Mouse (Mus musculus): Measurements from ENCODE around the gene Anks1. TPM values are rescaled to one million over a fixed set of nuclear protein-coding genes. Genes with fewer than 3 reads are reported as not detected.

The Anks1 gene
- total and polyA plus RNA-seq, 2 experiments = 8.8 to 10.0 TPM

- Histone ChIP-seq H3K4me1 (ENCODE audit: control insufficient read depth, insufficient read depth, low read length) (no peaks in the 10 kb centered on the region), H3K36me3 (ENCODE audit: control insufficient read depth, insufficient read depth, low read length) (no peaks in the 10 kb centered on the region), H3K27ac (replicated peaks; ENCODE audit: insufficient read depth, low read depth, low read length) (no peak overlapping the region), H3K27me3 (ENCODE audit: control insufficient read depth, insufficient read depth, low read length) (peaks cover 5% of the 10 kb centered on the region; the same call in 1 of the 2 replicates), H3K9ac (ENCODE audit: low read depth, low read length) (no peak overlapping the region), H3K4me3 (ENCODE audit: insufficient read depth, low read depth, low read length) (no peak overlapping the region), H3K79me2 (ENCODE audit: control insufficient read depth, insufficient read depth, low read length) (no peaks in the 10 kb centered on the region)
- 24% methylated on average over 12 of the region's 12 CpGs for WGBS
- no peak for TF ChIP-seq POLR2A (IDR thresholded peaks at IDR 0.05; ENCODE audit: extremely low read depth, insufficient read depth, low read length)
- no peak for TF ChIP-seq CTCF (IDR thresholded peaks at IDR 0.05; ENCODE audit: low read depth, low read length)
- no peak for DNase-seq (ENCODE audit: extremely low read depth, low read depth, low spot score)
These were observed 160.3 kb downstream of the Anks1 start for GRCm38 (mm10) chr17:28069446-28069845.

GRCm38 (mm10) chr17:28070256-28070655, 161.2 kb downstream of the Anks1 start:
- H3K9ac ChIP-seq (ENCODE audit: low read depth, low read length) = no peak overlapping the region
- H3K27me3 ChIP-seq (ENCODE audit: control insufficient read depth, insufficient read depth, low read length) = peaks cover 5% of the 10 kb centered on the region; the same call in 1 of the 2 replicates
- no peaks in the 10 kb centered on the region for H3K36me3 ChIP-seq (ENCODE audit: control insufficient read depth, insufficient read depth, low read length)
- TF ChIP-seq POLR2A (IDR thresholded peaks at IDR 0.05; ENCODE audit: extremely low read depth, insufficient read depth, low read length) (no peak), CTCF (IDR thresholded peaks at IDR 0.05; ENCODE audit: low read depth, low read length) (no peak)
- no peaks in the 10 kb centered on the region for H3K4me1 ChIP-seq (ENCODE audit: control insufficient read depth, insufficient read depth, low read length)
- 86% methylated on average over 13 of the region's 13 CpGs for WGBS
- H3K27ac ChIP-seq (replicated peaks; ENCODE audit: insufficient read depth, low read depth, low read length) = no peak overlapping the region
- no peak overlapping the region for H3K4me3 ChIP-seq (ENCODE audit: insufficient read depth, low read depth, low read length)
- H3K79me2 ChIP-seq (ENCODE audit: control insufficient read depth, insufficient read depth, low read length) = no peaks in the 10 kb centered on the region
- no peak for DNase-seq (ENCODE audit: extremely low read depth, low read depth, low spot score)

DNA sequence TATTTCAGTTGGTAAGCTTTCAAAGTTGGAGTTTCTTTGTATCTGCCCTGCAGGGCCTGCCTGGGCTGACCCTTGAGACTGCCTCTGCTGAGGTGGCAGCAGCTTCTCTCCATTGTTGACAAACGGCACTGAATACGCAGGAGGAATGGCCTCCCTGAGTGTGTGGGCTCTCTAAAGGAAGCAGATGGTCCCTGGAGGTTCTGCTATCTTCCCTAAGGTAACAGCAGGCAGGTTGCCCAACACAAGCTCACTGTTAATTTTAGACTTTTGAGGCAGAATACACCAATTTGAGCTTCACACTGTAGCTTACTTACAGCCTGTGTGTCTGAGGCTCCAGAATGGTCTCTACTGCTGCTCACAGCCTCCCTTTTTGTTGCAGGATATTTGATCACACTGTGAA, 163.6 kb downstream of the Anks1 start:
- Histone ChIP-seq H3K4me3 (ENCODE audit: insufficient read depth, low read depth, low read length) (no peak overlapping the region), H3K27ac (replicated peaks; ENCODE audit: insufficient read depth, low read depth, low read length) (no peak overlapping the region), H3K27me3 (ENCODE audit: control insufficient read depth, insufficient read depth, low read length) (peaks cover 5% of the 10 kb centered on the region; the same call in 1 of the 2 replicates), H3K4me1 (ENCODE audit: control insufficient read depth, insufficient read depth, low read length) (no peaks in the 10 kb centered on the region), H3K36me3 (ENCODE audit: control insufficient read depth, insufficient read depth, low read length) (no peaks in the 10 kb centered on the region), H3K9ac (ENCODE audit: low read depth, low read length) (no peak overlapping the region), H3K79me2 (ENCODE audit: control insufficient read depth, insufficient read depth, low read length) (no peaks in the 10 kb centered on the region)
- TF ChIP-seq CTCF (IDR thresholded peaks at IDR 0.05; ENCODE audit: low read depth, low read length) (no peak), POLR2A (IDR thresholded peaks at IDR 0.05; ENCODE audit: extremely low read depth, insufficient read depth, low read length) (no peak)
- no peak for DNase-seq (ENCODE audit: extremely low read depth, low read depth, low spot score)
- WGBS = 67% methylated on average over 2 of the region's 2 CpGs

DNA sequence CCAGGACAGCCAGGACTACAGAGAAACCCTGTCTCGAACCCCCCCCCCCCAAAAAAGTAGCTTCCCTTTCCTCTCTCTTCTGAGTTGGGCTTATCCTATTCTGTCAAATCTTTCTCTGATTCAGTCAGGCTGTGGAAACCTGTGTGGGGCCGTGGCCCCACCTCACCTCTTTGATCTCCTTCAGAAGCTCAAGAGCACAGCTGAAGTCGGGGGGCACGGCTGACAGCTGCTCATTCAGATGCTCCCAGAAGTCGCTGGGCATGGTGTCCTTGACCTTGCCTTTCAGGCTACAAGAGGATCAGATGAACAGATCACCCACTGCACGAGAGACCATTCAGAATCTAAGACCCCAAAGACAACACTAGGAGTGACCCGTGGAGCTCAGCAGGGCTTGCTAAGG, 165.4 kb downstream of the Anks1 start:
- no peaks in the 10 kb centered on the region for H3K79me2 ChIP-seq (ENCODE audit: control insufficient read depth, insufficient read depth, low read length)
- H3K27ac ChIP-seq (replicated peaks; ENCODE audit: insufficient read depth, low read depth, low read length) = no peak overlapping the region
- H3K4me1 ChIP-seq (ENCODE audit: control insufficient read depth, insufficient read depth, low read length) = no peaks in the 10 kb centered on the region
- DNase-seq (ENCODE audit: extremely low read depth, low read depth, low spot score) = no peak
- 74% methylated on average over 7 of the region's 7 CpGs for WGBS
- 0 out of 2 replicates have a peak, but pooled peaks cover 2% of the 10 kb centered on the region for H3K27me3 ChIP-seq (ENCODE audit: control insufficient read depth, insufficient read depth, low read length)
- no peak overlapping the region for H3K9ac ChIP-seq (ENCODE audit: low read depth, low read length)
- TF ChIP-seq CTCF (IDR thresholded peaks at IDR 0.05; ENCODE audit: low read depth, low read length) (no peak), POLR2A (IDR thresholded peaks at IDR 0.05; ENCODE audit: extremely low read depth, insufficient read depth, low read length) (no peak)
- H3K36me3 ChIP-seq (ENCODE audit: control insufficient read depth, insufficient read depth, low read length) = no peaks in the 10 kb centered on the region
- H3K4me3 ChIP-seq (ENCODE audit: insufficient read depth, low read depth, low read length) = no peak overlapping the region

GRCm38 (mm10) chr17:28078028-28078427, 168.9 kb downstream of the Anks1 start:
- 73% methylated on average over 9 of the region's 9 CpGs for WGBS
- Histone ChIP-seq H3K79me2 (ENCODE audit: control insufficient read depth, insufficient read depth, low read length) (no peaks in the 10 kb centered on the region), H3K4me1 (ENCODE audit: control insufficient read depth, insufficient read depth, low read length) (peaks cover 3% of the 10 kb centered on the region; the same call in 1 of the 2 replicates)

DNA sequence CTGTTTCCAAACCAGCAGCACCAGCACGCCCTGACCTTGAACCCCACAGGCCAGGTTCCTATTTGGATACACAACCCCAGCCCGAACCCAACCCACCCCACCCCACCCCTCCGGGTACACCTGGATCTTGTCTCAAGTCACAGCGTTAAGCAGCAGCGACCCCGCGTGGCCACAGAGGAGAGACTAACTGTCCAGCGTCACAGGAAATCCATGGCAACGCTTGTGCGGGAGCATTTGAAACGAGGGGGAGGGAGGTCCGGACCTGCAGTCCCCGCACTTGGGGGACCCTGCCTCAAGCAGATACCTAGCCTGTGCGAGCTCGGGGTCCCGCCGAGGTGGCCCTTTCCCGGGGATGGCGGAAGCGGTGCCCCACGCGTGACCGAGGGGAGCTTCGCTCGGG, 170.5 kb downstream of the Anks1 start:
- Histone ChIP-seq H3K27ac (replicated peaks; ENCODE audit: insufficient read depth, low read depth, low read length) (no peak overlapping the region), H3K79me2 (ENCODE audit: control insufficient read depth, insufficient read depth, low read length) (no peaks in the 10 kb centered on the region), H3K4me3 (ENCODE audit: insufficient read depth, low read depth, low read length) (peak overlapping the region; percentile 57; the same call in 1 of the 2 replicates), H3K4me1 (ENCODE audit: control insufficient read depth, insufficient read depth, low read length) (peaks cover 7% of the 10 kb centered on the region; the same call in 1 of the 2 replicates), H3K27me3 (ENCODE audit: control insufficient read depth, insufficient read depth, low read length) (peaks cover 12% of the 10 kb centered on the region), H3K9ac (ENCODE audit: low read depth, low read length) (peak overlapping the region; percentile 55), H3K36me3 (ENCODE audit: control insufficient read depth, insufficient read depth, low read length) (no peaks in the 10 kb centered on the region)
- TF ChIP-seq POLR2A (IDR thresholded peaks at IDR 0.05; ENCODE audit: extremely low read depth, insufficient read depth, low read length) = no peak
- TF ChIP-seq CTCF (IDR thresholded peaks at IDR 0.05; ENCODE audit: low read depth, low read length) = peak; percentile 92
- DNase-seq (ENCODE audit: extremely low read depth, low read depth, low spot score) = peak; percentile 57
- under 1% methylated on average over 25 of the region's 25 CpGs for WGBS

More at GRCm38 (mm10) chr17:28078028-28078427, 168.9 kb downstream of the Anks1 start:
- H3K27ac ChIP-seq (replicated peaks; ENCODE audit: insufficient read depth, low read depth, low read length) = no peak overlapping the region
- H3K4me3 ChIP-seq (ENCODE audit: insufficient read depth, low read depth, low read length) = no peak overlapping the region
- peaks cover 12% of the 10 kb centered on the region for H3K27me3 ChIP-seq (ENCODE audit: control insufficient read depth, insufficient read depth, low read length)
- no peak overlapping the region for H3K9ac ChIP-seq (ENCODE audit: low read depth, low read length)
- DNase-seq (ENCODE audit: extremely low read depth, low read depth, low spot score) = no peak
- no peak for TF ChIP-seq CTCF (IDR thresholded peaks at IDR 0.05; ENCODE audit: low read depth, low read length)
- no peak for TF ChIP-seq POLR2A (IDR thresholded peaks at IDR 0.05; ENCODE audit: extremely low read depth, insufficient read depth, low read length)
- H3K36me3 ChIP-seq (ENCODE audit: control insufficient read depth, insufficient read depth, low read length) = no peaks in the 10 kb centered on the region

Measured in liver, adult 2 months (tissue).